Mouse (Mus musculus): Measurements from ENCODE around the gene Wfdc9. TPM values are rescaled to one million over a fixed set of nuclear protein-coding genes. Genes with fewer than 3 reads are reported as not detected.

Gene Wfdc9
- total RNA-seq, 2 experiments from 2014 or later, result not detected

DNA sequence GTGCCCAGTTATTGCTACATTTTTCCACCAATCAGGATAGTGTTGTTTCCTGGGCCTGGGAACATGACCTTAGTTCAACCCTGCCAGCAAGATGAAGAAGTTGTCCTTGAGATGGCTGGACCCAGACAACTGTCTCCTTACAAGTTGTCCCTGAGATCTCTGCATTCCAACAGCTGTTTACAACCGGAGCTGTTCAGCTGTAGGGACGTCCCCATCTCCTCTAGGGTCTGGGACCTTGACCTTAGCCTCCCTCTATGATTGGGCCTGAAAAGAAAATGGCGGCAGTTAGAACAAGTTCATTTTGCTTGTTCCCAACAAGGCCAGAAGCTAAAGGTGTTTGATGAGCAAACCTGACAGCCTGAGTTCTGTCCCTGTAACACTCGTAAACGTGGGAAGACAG lies 37.3 kb downstream of the Wfdc9 start:
- DNase-seq, result no peak

DNA sequence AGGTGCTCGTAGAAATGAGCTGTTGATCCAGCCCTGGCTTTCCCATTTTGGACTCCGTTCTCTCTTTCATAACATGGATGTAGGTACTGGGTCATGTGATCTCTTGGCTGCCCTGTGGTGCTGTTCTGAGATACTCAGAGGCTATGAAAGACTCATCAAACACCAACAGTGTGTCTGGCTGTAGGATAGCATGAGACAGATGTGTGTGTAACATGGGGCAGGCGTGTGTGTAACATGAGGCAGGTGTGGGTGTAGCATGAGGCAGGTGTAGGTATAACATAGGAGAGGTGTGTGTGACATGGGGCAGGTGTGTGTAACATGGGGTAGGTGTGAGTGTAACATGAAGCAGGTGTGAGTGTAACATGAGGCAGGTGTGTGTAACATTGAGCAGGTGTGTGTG lies 41.0 kb downstream of the Wfdc9 start:
- no peak for DNase-seq

DNA sequence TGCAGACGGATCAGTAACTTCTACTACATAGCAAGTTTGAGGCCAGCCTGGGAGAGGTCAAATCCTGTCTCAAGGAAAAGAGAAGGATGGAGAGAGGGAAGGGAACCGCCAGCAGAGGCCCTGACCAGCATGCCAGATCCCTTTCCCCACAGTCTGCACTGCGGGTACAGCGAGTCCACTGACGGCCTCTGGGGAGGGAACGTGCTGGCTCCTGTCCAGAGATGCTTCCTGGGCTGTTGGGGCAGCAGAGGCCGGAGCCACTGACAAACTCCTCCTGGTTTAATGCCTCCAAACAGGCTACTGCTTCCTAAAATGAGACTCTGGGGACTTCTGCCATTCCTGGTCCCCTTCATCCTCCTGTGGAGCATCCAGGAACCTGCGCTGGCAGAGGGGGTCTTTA lies 42.9 kb downstream of the Wfdc9 start, which contains the start of the genes Wfdc6b and Wfdc8:
Gene Wfdc6b, plus strand, starts transcription at position 52 of the 400 bp plus-strand sequence.
Gene Wfdc8, minus strand, starts transcription at position 156 of the 400 bp plus-strand sequence.
- peak; percentile 70 for DNase-seq

DNA sequence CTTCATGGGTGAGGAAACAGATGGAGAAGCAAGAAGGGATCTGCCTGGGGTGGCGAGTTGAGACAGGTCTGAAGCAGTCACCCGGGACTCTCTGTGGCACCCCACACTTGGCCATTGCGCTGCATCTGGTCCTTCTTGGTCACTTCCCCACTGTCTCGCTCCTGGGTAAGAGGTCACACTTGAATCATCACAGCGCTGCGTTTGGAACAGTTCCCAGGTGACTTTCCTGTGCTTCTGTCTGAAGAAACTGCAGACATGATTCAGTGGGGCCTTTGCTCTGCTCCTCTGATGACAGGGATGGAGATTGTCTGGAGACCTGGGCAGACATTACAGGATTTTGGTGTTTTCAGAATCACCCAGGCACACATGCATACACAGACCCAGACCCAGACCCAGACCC lies 47.6 kb downstream of the Wfdc9 start:
- peak; percentile 48 for DNase-seq

DNA sequence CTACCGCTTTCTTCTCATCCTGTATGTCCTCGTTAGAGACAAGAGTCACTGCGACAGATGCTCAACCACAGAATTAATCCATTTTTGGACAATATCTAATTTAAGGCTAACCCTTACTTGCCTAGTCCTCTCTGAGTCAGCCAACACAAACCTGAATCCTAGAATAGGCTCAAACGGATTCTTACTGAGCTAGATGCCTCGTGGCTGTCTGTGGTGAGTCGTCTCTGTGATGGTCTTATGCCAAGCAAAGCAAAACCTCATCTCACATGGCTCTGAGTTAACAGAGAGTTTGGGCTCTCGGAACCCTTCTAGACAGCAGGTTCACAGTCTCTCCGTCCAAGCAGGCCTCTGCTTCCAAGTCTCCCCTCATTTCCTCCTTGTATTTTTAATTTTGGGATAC lies 52.0 kb downstream of the Wfdc9 start:
- DNase-seq, result no peak

DNA sequence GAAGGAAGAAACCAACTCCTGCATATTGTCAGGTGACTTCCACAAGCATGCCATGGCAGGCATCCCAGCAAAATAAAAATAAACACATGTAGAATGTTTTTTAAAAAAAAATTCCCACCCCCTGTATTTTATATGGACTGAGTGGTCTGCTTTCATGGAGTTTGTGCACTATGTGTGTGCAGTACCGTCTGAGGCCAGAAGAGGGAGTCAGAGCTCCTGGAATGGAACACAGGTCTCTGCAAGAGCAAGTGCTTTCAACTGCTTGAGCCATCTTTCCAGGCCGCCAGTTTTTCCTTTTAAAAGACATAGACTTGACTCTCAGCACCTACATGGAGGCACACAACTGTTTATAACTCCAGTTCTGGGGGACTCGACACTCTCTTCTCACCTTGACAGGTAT lies 52.9 kb downstream of the Wfdc9 start:
- no peak for DNase-seq

DNA sequence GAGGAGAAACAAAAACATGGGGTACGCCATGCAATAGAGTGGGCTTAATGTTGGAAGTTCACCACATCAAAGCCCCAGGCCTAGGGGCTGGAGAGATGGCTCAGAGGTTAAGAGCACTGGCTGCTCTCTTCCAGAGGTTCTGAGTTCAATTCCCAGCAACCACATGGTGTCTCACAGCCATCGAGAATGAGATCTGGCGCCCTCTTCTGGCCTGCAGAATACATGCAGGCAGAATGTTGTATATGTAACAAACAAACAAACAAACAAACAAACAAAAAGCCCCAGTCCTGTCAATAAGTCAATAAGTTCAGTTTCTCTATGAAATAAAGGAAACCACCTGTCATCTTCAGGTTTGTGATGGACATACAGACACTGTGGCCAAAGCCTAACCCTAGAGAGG lies 56.2 kb downstream of the Wfdc9 start:
- DNase-seq, result no peak

Other genes with a start within 250 kb of the Wfdc9 start
- 100 to 1,000 TPM; 101 to 246 TPM for gene Sdc4, start 212.7 kb downstream of the Wfdc9 start, total RNA-seq (2021)
- gene Sys1, start 199.6 kb downstream of the Wfdc9 start, total RNA-seq (2021), result 10 to 100 TPM; 31.7 to 34.5 TPM
- gene Gm20458, start 195.6 kb downstream of the Wfdc9 start, total RNA-seq (2021), result 1 to 10 TPM; 2.5 to 4.8 TPM
- gene Trp53tg5, start 182.9 kb downstream of the Wfdc9 start, total RNA-seq (2021), result not detected
- 10 to 100 TPM; 13.1 to 20.5 TPM for gene Dbndd2, start 170.5 kb downstream of the Wfdc9 start, total RNA-seq (2021)
- 10 to 100 TPM; 87.4 to 93.0 TPM for gene Pigt, start 159.1 kb downstream of the Wfdc9 start, total RNA-seq (2021)
- gene Wfdc2, start 94.2 kb downstream of the Wfdc9 start, total RNA-seq (2021), result 1 to 10 TPM; 1.9 to 2.9 TPM
- gene Spint3, start 83.1 kb downstream of the Wfdc9 start, total RNA-seq (2021), result not detected
- gene Wfdc6a, start 71.1 kb downstream of the Wfdc9 start, total RNA-seq (2021), result 1 to 10 TPM in 1 of 2 experiments, under 1 TPM in 1; 0.51 to 1.0 TPM
- not detected for gene Eppin, start 63.0 kb downstream of the Wfdc9 start, total RNA-seq (2021)
- gene Wfdc6b, start 43.1 kb downstream of the Wfdc9 start, total RNA-seq (2021), result not detected
- gene Wfdc8, start 43.0 kb downstream of the Wfdc9 start, total RNA-seq (2021), result under 1 TPM in 1 of 2 experiments, not detected in 1; 0.09 TPM
- not detected for gene Wfdc16, start 17.8 kb downstream of the Wfdc9 start, total RNA-seq (2021)
- gene Wfdc10, start 537 bp downstream of the Wfdc9 start, total RNA-seq (2021), result not detected
- gene Wfdc11, start 17.5 kb upstream of the Wfdc9 start, total RNA-seq (2021), result not detected
- gene Wfdc13, start 28.5 kb upstream of the Wfdc9 start, total RNA-seq (2021), result not detected
- gene Spint4, start 41.9 kb upstream of the Wfdc9 start, total RNA-seq (2021), result not detected
- gene Spint5, start 58.7 kb upstream of the Wfdc9 start, total RNA-seq (2021), result not detected
- under 1 TPM; 0.54 to 0.70 TPM for gene Wfdc3, start 89.3 kb upstream of the Wfdc9 start, total RNA-seq (2021)
- gene Dnttip1, start 89.4 kb upstream of the Wfdc9 start, total RNA-seq (2021), result 10 to 100 TPM; 39.1 to 42.1 TPM
- 10 to 100 TPM; 28.1 to 33.7 TPM for gene Ube2c, start 113.3 kb upstream of the Wfdc9 start, total RNA-seq (2021)
- gene Tnnc2, start 123.4 kb upstream of the Wfdc9 start, total RNA-seq (2021), result 100 to 1,000 TPM; 221 to 908 TPM
- 10 to 100 TPM; 36.9 to 39.0 TPM for gene Snx21, start 129.2 kb upstream of the Wfdc9 start, total RNA-seq (2021)
- 10 to 100 TPM; 28.6 to 33.9 TPM for gene Acot8, start 148.3 kb upstream of the Wfdc9 start, total RNA-seq (2021)
- 1 to 10 TPM; 4.0 to 4.1 TPM for gene Zswim3, start 148.5 kb upstream of the Wfdc9 start, total RNA-seq (2021)
- gene Zswim1, start 166.1 kb upstream of the Wfdc9 start, total RNA-seq (2021), result 1 to 10 TPM; 6.9 to 8.5 TPM
- not detected for gene Spata25, start 172.0 kb upstream of the Wfdc9 start, total RNA-seq (2021)
- 100 to 1,000 TPM; 100 to 103 TPM for gene Ctsa, start 176.3 kb upstream of the Wfdc9 start, total RNA-seq (2021)
- gene Neurl2, start 176.9 kb upstream of the Wfdc9 start, total RNA-seq (2021), result 1 to 10 TPM; 3.4 to 8.0 TPM
- gene Pltp, start 201.1 kb upstream of the Wfdc9 start, total RNA-seq (2021), result 10 to 100 TPM; 31.5 to 36.6 TPM
- gene Pcif1, start 222.7 kb upstream of the Wfdc9 start, total RNA-seq (2021), result 10 to 100 TPM; 47.1 to 55.0 TPM

Measured in adrenal gland, postnatal 10 days (tissue).